Mouse (Mus musculus): ENCODE data around the gene Dgkz. TPM values are rescaled to one million over a fixed set of nuclear protein-coding genes. Genes with fewer than 3 reads are reported as not detected.

Gene Dgkz
- 55.9 and 59.7 TPM in 2 replicates for polyA plus RNA-seq (2015; fragmentation: Nextera tagmentation; extraction: Ambion mirVana)

- Histone ChIP-seq H3K27me3 (ENCODE audit: control insufficient read depth, insufficient read depth, low read depth, low read length) (peaks cover 32% of the 10 kb centered on the region), H3K4me1 (replicated peaks; ENCODE audit: control insufficient read depth, insufficient read depth, low read length) (peaks cover 38% of the 10 kb centered on the region), H3K4me2 (ENCODE audit: low read depth, low read length) (peak within 1 kb of the TSS; percentile 61), H3K27ac (ENCODE audit: low read length) (no peak within 1 kb of the TSS), H3K9me3 (ENCODE audit: control insufficient read depth, low read length) (no peaks in the 10 kb centered on the region), H3K4me3 (ENCODE audit: low read length) (peak within 1 kb of the TSS; percentile 42), H3K9ac (ENCODE audit: low read length) (peak within 1 kb of the TSS; percentile 53), H3K36me3 (ENCODE audit: control insufficient read depth, insufficient read depth, low read length) (no peaks in the 10 kb centered on the region)
- WGBS: under 1% methylated on average over 78 of the region's 79 CpGs
- ATAC-seq (ENCODE audit: low read depth): no peak
Measured at GRCm38 (mm10) chr2:91975581-91976541, at the start of gene Dgkz. Dgkz (minus strand) TSS chr2:91975864.

DNA sequence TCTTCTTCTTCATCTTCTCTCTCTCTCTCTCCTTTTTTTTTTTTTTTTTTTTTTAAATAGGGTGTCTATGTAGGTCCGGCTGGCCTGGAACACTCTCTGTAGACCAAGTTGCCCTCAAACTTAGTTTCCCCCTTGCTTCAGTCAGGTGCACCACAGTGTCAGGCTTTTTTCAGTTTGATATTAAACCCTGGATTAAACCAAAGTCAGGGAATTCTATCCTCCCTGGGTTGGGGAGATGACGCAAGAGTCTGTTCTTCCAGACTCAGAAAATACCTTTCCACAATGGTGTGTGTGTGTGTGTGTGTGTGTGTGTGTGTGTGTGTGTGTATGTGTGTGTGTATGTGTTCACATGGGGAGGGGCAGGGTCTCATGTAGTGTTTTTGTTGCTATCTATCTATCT is 49.5 kb upstream of the Dgkz start:
- 92% methylated on average over 2 of the region's 2 CpGs for WGBS
- Histone ChIP-seq H3K27me3 (ENCODE audit: control insufficient read depth, insufficient read depth, low read depth, low read length) (no peaks in the 10 kb centered on the region), H3K36me3 (ENCODE audit: control insufficient read depth, insufficient read depth, low read length) (no peaks in the 10 kb centered on the region), H3K9me3 (ENCODE audit: control insufficient read depth, low read length) (no peaks in the 10 kb centered on the region), H3K4me3 (ENCODE audit: low read length) (no peak overlapping the region), H3K4me2 (ENCODE audit: low read depth, low read length) (no peak overlapping the region), H3K27ac (ENCODE audit: low read length) (no peak overlapping the region), H3K4me1 (replicated peaks; ENCODE audit: control insufficient read depth, insufficient read depth, low read length) (peaks cover 20% of the 10 kb centered on the region), H3K9ac (ENCODE audit: low read length) (no peak overlapping the region)
- ATAC-seq (ENCODE audit: low read depth): no peak

DNA sequence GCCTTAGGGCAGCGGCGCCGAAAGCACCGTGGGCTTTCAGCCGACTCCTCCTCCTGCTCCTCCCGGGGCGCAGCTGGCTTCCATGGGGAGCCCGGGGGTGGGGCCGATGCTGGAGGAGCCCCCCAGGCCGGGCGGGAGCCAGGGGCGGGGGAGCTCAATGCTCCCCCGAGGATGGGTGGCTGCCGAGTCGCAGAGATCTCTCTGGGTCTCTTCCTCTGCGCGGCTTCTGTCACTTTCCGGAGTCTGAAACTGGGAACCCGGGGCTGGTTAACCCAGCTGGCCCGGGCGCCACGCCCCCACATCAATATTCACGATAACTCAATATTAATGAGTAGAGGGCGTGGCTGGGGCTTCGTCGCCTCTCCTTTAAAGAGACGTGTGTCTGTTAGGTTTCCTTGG is 48.6 kb upstream of the Dgkz start, which contains the start of gene Creb3l1:
Gene Creb3l1, minus strand, starts transcription at position 229 of the 399 bp plus-strand sequence.
- Histone ChIP-seq H3K4me3 (ENCODE audit: low read length) (peak within 1 kb of the TSS; percentile 77), H3K9me3 (ENCODE audit: control insufficient read depth, low read length) (no peaks in the 10 kb centered on the region), H3K4me2 (ENCODE audit: low read depth, low read length) (peak within 1 kb of the TSS; percentile 82), H3K27ac (ENCODE audit: low read length) (peak within 1 kb of the TSS; percentile 77), H3K27me3 (ENCODE audit: control insufficient read depth, insufficient read depth, low read depth, low read length) (no peaks in the 10 kb centered on the region), H3K9ac (ENCODE audit: low read length) (peak within 1 kb of the TSS; percentile 65), H3K4me1 (replicated peaks; ENCODE audit: control insufficient read depth, insufficient read depth, low read length) (peaks cover 24% of the 10 kb centered on the region), H3K36me3 (ENCODE audit: control insufficient read depth, insufficient read depth, low read length) (no peaks in the 10 kb centered on the region)
- WGBS: 0% methylated on average over 25 of the region's 27 CpGs
- ATAC-seq (ENCODE audit: low read depth): peak; percentile 55

- Histone ChIP-seq H3K4me3 (ENCODE audit: low read length) (peak overlapping the region; percentile 77), H3K27me3 (ENCODE audit: control insufficient read depth, insufficient read depth, low read depth, low read length) (no peaks in the 10 kb centered on the region), H3K4me2 (ENCODE audit: low read depth, low read length) (peak overlapping the region; percentile 82), H3K4me1 (replicated peaks; ENCODE audit: control insufficient read depth, insufficient read depth, low read length) (peaks cover 26% of the 10 kb centered on the region), H3K9me3 (ENCODE audit: control insufficient read depth, low read length) (no peaks in the 10 kb centered on the region), H3K27ac (ENCODE audit: low read length) (peak overlapping the region; percentile 77), H3K36me3 (ENCODE audit: control insufficient read depth, insufficient read depth, low read length) (no peaks in the 10 kb centered on the region), H3K9ac (ENCODE audit: low read length) (peak overlapping the region; percentile 65)
- ATAC-seq (ENCODE audit: low read depth): peak; percentile 71
- WGBS: 3% methylated on average over 44 of the region's 56 CpGs
Measured at GRCm38 (mm10) chr2:92023362-92024273, 48.0 kb upstream of the Dgkz start.

DNA sequence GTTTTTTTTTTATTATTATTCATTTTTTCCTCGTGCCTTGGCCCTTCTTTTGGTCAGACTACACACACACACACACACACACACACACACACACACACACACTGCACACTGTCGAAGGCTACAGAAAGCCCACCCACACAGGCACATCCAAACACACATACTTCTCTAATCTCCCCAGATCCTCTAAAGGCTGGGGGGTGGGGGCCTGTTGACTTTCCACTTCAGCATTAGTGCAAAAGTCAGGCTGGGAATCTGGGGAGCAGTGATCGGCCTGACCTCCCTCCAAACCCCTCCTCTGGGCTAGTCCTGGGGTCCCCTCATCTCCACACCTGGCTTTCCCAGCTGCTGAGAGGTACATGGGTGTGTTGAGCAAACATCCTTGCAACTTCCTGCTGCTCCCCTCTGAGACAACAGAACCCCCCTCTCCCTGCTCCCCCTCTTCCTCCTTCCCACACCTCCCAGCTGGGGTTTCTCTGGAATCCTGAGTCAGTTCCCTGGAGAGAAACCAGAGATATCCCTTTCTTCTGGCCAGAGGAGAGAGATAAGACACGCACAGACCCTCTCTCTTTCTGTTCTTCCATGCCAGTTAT is 45.1 kb upstream of the Dgkz start:
- H3K27me3 ChIP-seq (ENCODE audit: control insufficient read depth, insufficient read depth, low read depth, low read length): no peaks in the 10 kb centered on the region
- no peaks in the 10 kb centered on the region for H3K36me3 ChIP-seq (ENCODE audit: control insufficient read depth, insufficient read depth, low read length)
- peak overlapping the region; percentile 25; the same call in 1 of the 2 replicates for H3K9ac ChIP-seq (ENCODE audit: low read length)
- peak overlapping the region; percentile 77 for H3K27ac ChIP-seq (ENCODE audit: low read length)
- peaks cover 29% of the 10 kb centered on the region for H3K4me1 ChIP-seq (replicated peaks; ENCODE audit: control insufficient read depth, insufficient read depth, low read length)
- H3K4me3 ChIP-seq (ENCODE audit: low read length): no peak overlapping the region
- H3K4me2 ChIP-seq (ENCODE audit: low read depth, low read length): peak overlapping the region; percentile 30
- 11% methylated on average over 4 of the region's 4 CpGs for WGBS
- ATAC-seq (ENCODE audit: low read depth): peak; percentile 27; the same call in 1 of the 2 replicates
- no peaks in the 10 kb centered on the region for H3K9me3 ChIP-seq (ENCODE audit: control insufficient read depth, low read length)

DNA sequence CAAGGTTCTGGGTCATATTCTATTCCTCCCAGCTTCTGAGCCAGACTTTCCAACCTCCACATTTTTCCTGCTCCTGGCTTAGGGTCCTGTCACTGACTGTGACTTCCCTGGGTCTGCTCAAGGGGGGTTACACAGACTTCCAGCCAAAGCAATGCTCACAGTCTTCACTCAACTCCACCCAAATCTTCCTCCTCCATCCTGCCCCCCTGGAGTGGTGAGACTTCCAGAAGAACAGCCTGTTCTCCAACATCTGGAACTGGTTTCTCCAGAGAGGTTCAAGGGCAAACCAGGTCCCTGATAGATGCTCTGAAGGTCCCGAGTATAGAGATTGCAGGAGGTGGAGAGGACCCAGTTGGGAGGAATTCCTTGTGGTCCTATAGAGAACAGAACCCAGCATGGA is 41.8 kb upstream of the Dgkz start:
- Histone ChIP-seq H3K9ac (ENCODE audit: low read length) (no peak overlapping the region), H3K27ac (ENCODE audit: low read length) (peak overlapping the region; percentile 61), H3K4me2 (ENCODE audit: low read depth, low read length) (no peak overlapping the region), H3K27me3 (ENCODE audit: control insufficient read depth, insufficient read depth, low read depth, low read length) (no peaks in the 10 kb centered on the region), H3K36me3 (ENCODE audit: control insufficient read depth, insufficient read depth, low read length) (no peaks in the 10 kb centered on the region), H3K4me3 (ENCODE audit: low read length) (no peak overlapping the region), H3K9me3 (ENCODE audit: control insufficient read depth, low read length) (no peaks in the 10 kb centered on the region), H3K4me1 (replicated peaks; ENCODE audit: control insufficient read depth, insufficient read depth, low read length) (peaks cover 42% of the 10 kb centered on the region)
- 40% methylated on average over 1 of the region's 1 CpGs for WGBS
- no peak for ATAC-seq (ENCODE audit: low read depth)

DNA sequence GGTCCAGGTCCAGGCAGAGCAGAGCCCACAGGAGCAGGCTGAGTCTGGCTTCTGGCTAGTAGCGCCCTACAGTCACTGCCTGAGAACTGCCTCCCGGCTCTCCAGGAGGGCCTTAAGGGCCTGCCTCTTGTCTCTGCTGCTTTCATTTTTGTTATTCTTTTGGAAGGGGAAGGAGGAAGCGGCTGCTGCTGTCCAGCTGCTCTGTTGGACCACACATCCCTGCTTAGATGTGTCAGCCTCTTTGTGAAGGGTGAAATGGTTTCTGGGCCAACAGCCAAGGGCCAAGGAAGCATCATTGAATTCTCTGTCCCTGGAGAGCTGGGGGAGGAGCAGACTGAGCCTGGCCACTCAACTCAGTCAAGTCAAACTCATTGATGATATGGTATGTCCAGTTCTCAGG is 41.3 kb upstream of the Dgkz start:
- no peaks in the 10 kb centered on the region for H3K9me3 ChIP-seq (ENCODE audit: control insufficient read depth, low read length)
- ATAC-seq (ENCODE audit: low read depth): peak; percentile 67
- H3K27me3 ChIP-seq (ENCODE audit: control insufficient read depth, insufficient read depth, low read depth, low read length): no peaks in the 10 kb centered on the region
- peaks cover 45% of the 10 kb centered on the region for H3K4me1 ChIP-seq (replicated peaks; ENCODE audit: control insufficient read depth, insufficient read depth, low read length)
- H3K4me2 ChIP-seq (ENCODE audit: low read depth, low read length): no peak overlapping the region
- no peak overlapping the region for H3K4me3 ChIP-seq (ENCODE audit: low read length)
- H3K9ac ChIP-seq (ENCODE audit: low read length): no peak overlapping the region
- H3K27ac ChIP-seq (ENCODE audit: low read length): peak overlapping the region; percentile 70
- WGBS: 13% methylated on average over 3 of the region's 3 CpGs
- H3K36me3 ChIP-seq (ENCODE audit: control insufficient read depth, insufficient read depth, low read length): no peaks in the 10 kb centered on the region

DNA sequence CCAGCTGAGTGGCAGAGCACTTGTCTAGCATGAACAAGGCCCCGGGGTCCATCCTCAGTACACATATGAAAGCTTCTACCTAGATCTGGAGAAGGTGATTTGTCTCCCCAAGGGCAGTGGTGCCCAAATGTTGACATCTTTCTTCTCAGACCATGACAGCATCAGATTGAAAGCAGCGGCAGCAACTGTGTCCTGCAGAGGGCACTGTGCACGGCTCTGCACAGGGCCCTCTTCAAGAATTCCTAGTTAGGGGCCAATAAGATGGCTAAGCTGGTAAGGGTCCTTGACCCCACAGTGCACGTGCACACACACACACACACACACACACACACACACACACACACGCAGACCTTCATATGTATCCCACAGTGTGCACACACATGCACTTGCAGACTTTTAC is 39.2 kb upstream of the Dgkz start:
- H3K9me3 ChIP-seq (ENCODE audit: control insufficient read depth, low read length): no peaks in the 10 kb centered on the region
- no peak for ATAC-seq (ENCODE audit: low read depth)
- peaks cover 35% of the 10 kb centered on the region for H3K4me1 ChIP-seq (replicated peaks; ENCODE audit: control insufficient read depth, insufficient read depth, low read length)

More for the DNA sequence above, 39.2 kb upstream of the Dgkz start:
- H3K9ac ChIP-seq (ENCODE audit: low read length): no peak overlapping the region
- 81% methylated on average over 5 of the region's 5 CpGs for WGBS
- H3K4me2 ChIP-seq (ENCODE audit: low read depth, low read length): no peak overlapping the region
- H3K4me3 ChIP-seq (ENCODE audit: low read length): no peak overlapping the region
- H3K27ac ChIP-seq (ENCODE audit: low read length): no peak overlapping the region
- H3K36me3 ChIP-seq (ENCODE audit: control insufficient read depth, insufficient read depth, low read length): no peaks in the 10 kb centered on the region
- H3K27me3 ChIP-seq (ENCODE audit: control insufficient read depth, insufficient read depth, low read depth, low read length): no peaks in the 10 kb centered on the region
